Mouse (Mus musculus): ENCODE measurements around the gene Gal3st2c. TPM values are rescaled to one million over a fixed set of nuclear protein-coding genes. Genes with fewer than 3 reads are reported as not detected.

Gene Gal3st2c
- total and polyA plus RNA-seq, 3 experiments, result not detected

- Histone ChIP-seq H3K79me2 (replicated peaks; ENCODE audit: control insufficient read depth, extremely low read depth, insufficient read depth, poor library complexity, severe bottlenecking) (no peaks in the 10 kb centered on the region), H3K27ac (ENCODE audit: insufficient read depth, low read depth) (peak overlapping the region; percentile 96), H3K36me3 (replicated peaks in 1 of 2; ENCODE audit: control insufficient read depth in 1 of 2, insufficient read depth in 1 of 2, low read length in 1 of 2) (peaks cover 15 to 31% of the 10 kb centered on the region in 2 experiments), H3K9me3 (replicated peaks; ENCODE audit: low read length) (no peaks in the 10 kb centered on the region), H3K4me1 (ENCODE audit: control insufficient read depth in 1 of 2, insufficient read depth in 2 of 2) (peaks cover 6 to 18% of the 10 kb centered on the region in 2 experiments), H3K4me2 (ENCODE audit: insufficient read depth, low read depth, poor library complexity, severe bottlenecking) (peak overlapping the region; percentile 79), H3K27me3 (replicated peaks) (no peaks in the 10 kb centered on the region), H3K9ac (ENCODE audit: insufficient read depth, low read depth) (peak overlapping the region; percentile 70), H3K4me3 (replicated peaks in 1 of 3; ENCODE audit: low read depth in 2 of 3, low read length in 2 of 3, poor library complexity in 1 of 3) (peak overlapping the region; percentile 12 to 62 (median 49))
- in situ Hi-C loops (cut with MboI; ENCODE audit: low pct_ligation_motif_present, low pct_unique_long_range_greater_than_20kb, low sequenced_read_pairs) (no loop called here), dilution Hi-C loops (cut with MboI; ENCODE audit: extremely low pct_ligation_motif_present, extremely low pct_unique_long_range_greater_than_20kb, low sequenced_read_pairs) (no loop called here)
- peak; percentile 79; the same call in 1 of the 2 replicates for TF ChIP-seq IRF4 (IDR thresholded peaks at IDR 0.05; ENCODE audit: low read depth, low read length)
- peak; percentile 65 for TF ChIP-seq MAZ (IDR thresholded peaks at IDR 0.05; ENCODE audit: low read depth, low read length)
- TF ChIP-seq ZMIZ1 (IDR thresholded peaks at IDR 0.05; ENCODE audit: low read depth, low read length), result no peak; the same call in 1 of the 2 replicates
- 0 out of 2 replicates have a peak, but pooled peaks have one; percentile 60 for TF ChIP-seq KAT2A (IDR thresholded peaks at IDR 0.05; ENCODE audit: insufficient replicate concordance, low read length)
- TF ChIP-seq TCF12 (IDR thresholded peaks at IDR 0.05; ENCODE audit: low read depth, low read length), result peak; percentile 98
- peak; percentile 76 for TF ChIP-seq UBTF (IDR thresholded peaks at IDR 0.05; ENCODE audit: low read depth, low read length)
- no peak; the same call in none of the 2 replicates for TF ChIP-seq MAX (IDR thresholded peaks at IDR 0.05; ENCODE audit: low read length)
- peak; percentile 91 for TF ChIP-seq MEF2A (IDR thresholded peaks at IDR 0.05; ENCODE audit: borderline replicate concordance, low read depth, low read length)
- peak; percentile 69; the same call in 1 of the 2 replicates for TF ChIP-seq MYC (IDR thresholded peaks at IDR 0.05; ENCODE audit: low read depth, low read length)
- TF ChIP-seq ZC3H11A (IDR thresholded peaks at IDR 0.05; ENCODE audit: low read depth, low read length), result no peak
- peak; percentile 48; the same call in 1 of the 2 replicates for TF ChIP-seq NRF1 (IDR thresholded peaks at IDR 0.05; ENCODE audit: low read depth, low read length)
- TF ChIP-seq MXI1 (IDR thresholded peaks at IDR 0.05; ENCODE audit: low read depth, low read length), result peak; percentile 51; the same call in 1 of the 2 replicates
- TF ChIP-seq POLR2A (IDR thresholded peaks at IDR 0.05; ENCODE audit: low read depth, low read length), result peak; percentile 60
- peak; percentile 78 for TF ChIP-seq SMC3 (IDR thresholded peaks at IDR 0.05; ENCODE audit: low read depth, low read length)
- 0 out of 2 replicates have a peak, but pooled peaks have one; percentile 69 for TF ChIP-seq TBP (conservative IDR thresholded peaks at IDR 0.05; ENCODE audit: low read depth, low read length)
- TF ChIP-seq BHLHE40 (IDR thresholded peaks at IDR 0.05; ENCODE audit: low read depth, low read length), result peak; percentile 74; the same call in 1 of the 2 replicates
- TF ChIP-seq POLR2AphosphoS2 (IDR thresholded peaks at IDR 0.05; ENCODE audit: low read depth, low read length), result no peak
- peak; percentile 97 for TF ChIP-seq ETS1 (conservative IDR thresholded peaks at IDR 0.05; ENCODE audit: low read depth, low read length)
- peak; percentile 94 for TF ChIP-seq JUN (IDR thresholded peaks at IDR 0.05; ENCODE audit: insufficient read depth, low read depth, low read length)
- peak; percentile 94 for TF ChIP-seq JUND (conservative IDR thresholded peaks at IDR 0.05; ENCODE audit: low read depth, low read length)
- peak; percentile 64 to 84 for TF ChIP-seq CTCF (conservative IDR thresholded peaks at IDR 0.05 in 1 of 2, IDR thresholded peaks at IDR 0.05 in 1 of 2; ENCODE audit: low read depth in 2 of 2, low read length in 2 of 2)
- no peak for TF ChIP-seq USF1 (IDR thresholded peaks at IDR 0.05; ENCODE audit: low read depth, low read length)
- peak; percentile 68 for TF ChIP-seq CHD2 (IDR thresholded peaks at IDR 0.05; ENCODE audit: low read length)
- no peak for TF ChIP-seq USF2 (conservative IDR thresholded peaks at IDR 0.05; ENCODE audit: low read depth, low read length)
- peak; percentile 72 for TF ChIP-seq ELF1 (IDR thresholded peaks at IDR 0.05; ENCODE audit: low read depth, low read length)
- peak; percentile 84; the same call in 1 of the 2 replicates for TF ChIP-seq E2F4 (IDR thresholded peaks at IDR 0.05; ENCODE audit: insufficient replicate concordance, low read depth, low read length)
- no peak for TF ChIP-seq GABPA (IDR thresholded peaks at IDR 0.05; ENCODE audit: insufficient replicate concordance, low read depth, low read length)
- TF ChIP-seq MAFK (IDR thresholded peaks at IDR 0.05; ENCODE audit: insufficient replicate concordance, low read length), result peak; percentile 73
- no peak; the same call in 1 of the 2 replicates for TF ChIP-seq NELFE (IDR thresholded peaks at IDR 0.05; ENCODE audit: low read depth, low read length)
- peak; percentile 84 for TF ChIP-seq CHD1 (IDR thresholded peaks at IDR 0.05; ENCODE audit: low read depth, low read length)
- TF ChIP-seq ZKSCAN1 (IDR thresholded peaks at IDR 0.05; ENCODE audit: borderline replicate concordance, low read depth, low read length), result no peak; the same call in 1 of the 2 replicates
- TF ChIP-seq RCOR1 (conservative IDR thresholded peaks at IDR 0.05; ENCODE audit: low read depth, low read length), result peak; percentile 84; the same call in 1 of the 2 replicates
- TF ChIP-seq SIN3A (IDR thresholded peaks at IDR 0.05; ENCODE audit: low read length), result peak; percentile 81
- peak; percentile 62 for TF ChIP-seq HCFC1 (IDR thresholded peaks at IDR 0.05; ENCODE audit: low read depth, low read length)
- TF ChIP-seq ZNF384 (IDR thresholded peaks at IDR 0.05; ENCODE audit: low read depth, low read length), result peak; percentile 100
- TF ChIP-seq EP300 (IDR thresholded peaks at IDR 0.05; ENCODE audit: low read length), result peak; percentile 93
- TF ChIP-seq RAD21 (IDR thresholded peaks at IDR 0.05; ENCODE audit: low read depth, low read length), result peak; percentile 59
- no peak for TF ChIP-seq PAX5 (IDR thresholded peaks at IDR 0.05; ENCODE audit: low read length)
- DNase-seq (ENCODE audit: extremely low read depth), result peak; percentile 95
Measured at GRCm38 (mm10) chr1:94034984-94035743, 44.9 kb downstream of the Gal3st2c start.

Measured in CH12.LX (cell line).